Mouse (Mus musculus) CH12.LX (cell line): ENCODE measurements around the gene Spire2. TPM values are rescaled to one million over a fixed set of nuclear protein-coding genes. Genes with fewer than 3 reads are reported as not detected.

Experiments
- DNase-seq: peaks from one replicate; pipeline ENCODE4 v3.0.0-alpha.2; 2013; ENCODE audit errors: extremely low read depth
- H3K27ac ChIP-seq: 2 replicates; pipeline ENCODE4 v1.5.1; 2012; ENCODE audit warnings: low read depth, mild to moderate bottlenecking, control low read depth, moderate library complexity; ENCODE audit not compliant: insufficient read depth
- H3K27me3 ChIP-seq: replicated peaks from 2 replicates; pipeline ENCODE3; 2012; ENCODE audit warnings: inconsistent platforms
- H3K36me3 ChIP-seq, 2 experiments: replicated peaks in 1 of 2; 2 replicates each; pipeline versions ENCODE3 to v1.6.1; 2012; ENCODE audit warnings: inconsistent platforms in 1 of 2, low read length in 1 of 2, mild to moderate bottlenecking in 1 of 2, mixed read lengths in 1 of 2, moderate library complexity in 1 of 2; ENCODE audit not compliant: control insufficient read depth in 1 of 2, insufficient read depth in 1 of 2
- H3K4me1 ChIP-seq, 2 experiments: 2 replicates each; pipeline ENCODE4 v1.6.1; 2012; ENCODE audit warnings: inconsistent platforms in 1 of 2, moderate library complexity in 1 of 2; ENCODE audit not compliant: insufficient read depth in 2 of 2, control insufficient read depth in 1 of 2
- H3K4me2 ChIP-seq: 2 replicates; pipeline ENCODE4 v1.6.1; 2012; ENCODE audit warnings: low read depth, mild to moderate bottlenecking, control low read depth; ENCODE audit not compliant: poor library complexity, insufficient read depth, severe bottlenecking
- H3K4me3 ChIP-seq, 3 experiments: fragments of 150-350 bp in 1 of 3; sonication (generic) in 1 of 3; replicated peaks in 1 of 3; 2 replicates each; pipeline versions ENCODE3 to v1.5.1; 2011 to 2012; ENCODE audit warnings: low read depth in 2 of 3, low read length in 2 of 3, mild to moderate bottlenecking in 2 of 3, moderate library complexity in 2 of 3, control low read depth in 1 of 3, improper control_type of control experiment in 1 of 3, inconsistent platforms in 1 of 3, mixed read lengths in 1 of 3; ENCODE audit not compliant: poor library complexity in 1 of 3
- H3K79me2 ChIP-seq: replicated peaks from 2 replicates; pipeline ENCODE4 v1.6.1; 2012; ENCODE audit warnings: mild to moderate bottlenecking, moderate library complexity; ENCODE audit not compliant: control insufficient read depth, poor library complexity, insufficient read depth, severe bottlenecking; ENCODE audit errors: extremely low read depth
- H3K9ac ChIP-seq: 2 replicates; pipeline ENCODE4 v1.6.1; 2012; ENCODE audit warnings: low read depth, mild to moderate bottlenecking, control low read depth, moderate library complexity; ENCODE audit not compliant: insufficient read depth
- H3K9me3 ChIP-seq: replicated peaks from 2 replicates; pipeline ENCODE3; 2012; ENCODE audit warnings: low read length, inconsistent platforms, mixed read lengths
- BHLHE40 ChIP-seq: IDR thresholded peaks from 2 replicates; pipeline ENCODE4 v1.6.1; 2011; ENCODE audit warnings: mild to moderate bottlenecking, low read depth, low read length, improper control_type of control experiment
- E2F4 ChIP-seq: IDR thresholded peaks from 2 replicates; pipeline ENCODE4 v1.6.1; 2011; ENCODE audit warnings: low read depth, low read length, improper control_type of control experiment; ENCODE audit not compliant: insufficient replicate concordance
- ELF1 ChIP-seq: IDR thresholded peaks from 2 replicates; pipeline ENCODE4 v1.6.1; 2014; ENCODE audit warnings: low read depth, mild to moderate bottlenecking, inconsistent platforms, low read length, improper control_type of control experiment
- EP300 ChIP-seq: IDR thresholded peaks from 2 replicates; pipeline ENCODE4 v1.6.1; 2011; ENCODE audit warnings: low read length, improper control_type of control experiment
- HCFC1 ChIP-seq: IDR thresholded peaks from 2 replicates; pipeline ENCODE4 v1.6.1; 2012; ENCODE audit warnings: low read depth, mild to moderate bottlenecking, inconsistent platforms, low read length, improper control_type of control experiment
- IRF4 ChIP-seq: IDR thresholded peaks from 2 replicates; pipeline ENCODE4 v1.6.1; 2014; ENCODE audit warnings: low read depth, mild to moderate bottlenecking, inconsistent platforms, low read length, improper control_type of control experiment
- JUN ChIP-seq: IDR thresholded peaks from 2 replicates; pipeline ENCODE4 v1.6.1; 2011; ENCODE audit warnings: low read depth, mild to moderate bottlenecking, low read length, improper control_type of control experiment, moderate library complexity; ENCODE audit not compliant: insufficient read depth
- KAT2A ChIP-seq: IDR thresholded peaks from 2 replicates; pipeline ENCODE4 v1.6.1; 2012; ENCODE audit warnings: low read length, improper control_type of control experiment, inconsistent platforms; ENCODE audit not compliant: insufficient replicate concordance
- MAX ChIP-seq: IDR thresholded peaks from 2 replicates; pipeline ENCODE4 v1.6.1; 2011; ENCODE audit warnings: low read length, improper control_type of control experiment
- MYC ChIP-seq: IDR thresholded peaks from 2 replicates; pipeline ENCODE4 v1.6.1; 2011; ENCODE audit warnings: low read depth, mild to moderate bottlenecking, improper control_type of control experiment, low read length
- NELFE ChIP-seq: IDR thresholded peaks from 2 replicates; pipeline ENCODE4 v1.6.1; 2011; ENCODE audit warnings: low read depth, low read length, improper control_type of control experiment
- NRF1 ChIP-seq: IDR thresholded peaks from 2 replicates; pipeline ENCODE4 v1.6.1; 2014; ENCODE audit warnings: low read depth, mild to moderate bottlenecking, inconsistent platforms, low read length, improper control_type of control experiment, moderate library complexity
- PAX5 ChIP-seq: IDR thresholded peaks from 2 replicates; pipeline ENCODE4 v1.6.1; 2012; ENCODE audit warnings: low read length, inconsistent platforms, mixed read lengths
- TBP ChIP-seq: conservative IDR thresholded peaks from 2 replicates; pipeline ENCODE4 v1.6.1; 2011; ENCODE audit warnings: low read depth, low read length, improper control_type of control experiment
- UBTF ChIP-seq: IDR thresholded peaks from 2 replicates; pipeline ENCODE4 v1.6.1; 2012; ENCODE audit warnings: low read depth, mild to moderate bottlenecking, inconsistent platforms, low read length, improper control_type of control experiment, moderate library complexity
- USF2 ChIP-seq: conservative IDR thresholded peaks from 2 replicates; pipeline ENCODE4 v1.6.1; 2011; ENCODE audit warnings: low read depth, low read length, improper control_type of control experiment
- ZC3H11A ChIP-seq: IDR thresholded peaks from 2 replicates; pipeline ENCODE4 v1.6.1; 2012; ENCODE audit warnings: low read depth, mild to moderate bottlenecking, inconsistent platforms, low read length, improper control_type of control experiment
- ZNF384 ChIP-seq: IDR thresholded peaks from 2 replicates; pipeline ENCODE4 v1.6.1; 2012; ENCODE audit warnings: low read depth, low read length, improper control_type of control experiment, inconsistent platforms
- dilution Hi-C: fragments of 300-500 bp; cut with MboI; formaldehyde crosslinking; loops from 2 replicates; pipeline ENCODE4 v1.14.3; 2020; ENCODE audit warnings: low sequenced_read_pairs; ENCODE audit not compliant: extremely low pct_unique_long_range_greater_than_20kb, extremely low pct_ligation_motif_present
- in situ Hi-C: fragments of 300-500 bp; cut with MboI; formaldehyde crosslinking; loops from 3 replicates; pipeline ENCODE4 v1.14.3; 2019; ENCODE audit warnings: low sequenced_read_pairs, low pct_ligation_motif_present, low pct_unique_long_range_greater_than_20kb, mixed read lengths
- polyA plus RNA-seq: library from polyadenylated mRNA; unstranded; fragments of >175 nt; gene quantifications from 2 replicates; pipeline ENCODE4 v1.2.1, GENCODE M21; 2012; ENCODE audit warnings: low read depth; ENCODE audit not compliant: insufficient read length
- total RNA-seq, 2 experiments: library from RNA; depleted of rRNA; stranded (reverse); fragments of 300-350 nt in 1 of 2; fragments of >200 nt in 1 of 2; gene quantifications; 2 replicates each; pipeline ENCODE4 v1.2.3; 2012 to 2014

The Spire2 gene
- total and polyA plus RNA-seq, 3 experiments, result 1.1 to 2.9 (median 2.6) TPM

DNA sequence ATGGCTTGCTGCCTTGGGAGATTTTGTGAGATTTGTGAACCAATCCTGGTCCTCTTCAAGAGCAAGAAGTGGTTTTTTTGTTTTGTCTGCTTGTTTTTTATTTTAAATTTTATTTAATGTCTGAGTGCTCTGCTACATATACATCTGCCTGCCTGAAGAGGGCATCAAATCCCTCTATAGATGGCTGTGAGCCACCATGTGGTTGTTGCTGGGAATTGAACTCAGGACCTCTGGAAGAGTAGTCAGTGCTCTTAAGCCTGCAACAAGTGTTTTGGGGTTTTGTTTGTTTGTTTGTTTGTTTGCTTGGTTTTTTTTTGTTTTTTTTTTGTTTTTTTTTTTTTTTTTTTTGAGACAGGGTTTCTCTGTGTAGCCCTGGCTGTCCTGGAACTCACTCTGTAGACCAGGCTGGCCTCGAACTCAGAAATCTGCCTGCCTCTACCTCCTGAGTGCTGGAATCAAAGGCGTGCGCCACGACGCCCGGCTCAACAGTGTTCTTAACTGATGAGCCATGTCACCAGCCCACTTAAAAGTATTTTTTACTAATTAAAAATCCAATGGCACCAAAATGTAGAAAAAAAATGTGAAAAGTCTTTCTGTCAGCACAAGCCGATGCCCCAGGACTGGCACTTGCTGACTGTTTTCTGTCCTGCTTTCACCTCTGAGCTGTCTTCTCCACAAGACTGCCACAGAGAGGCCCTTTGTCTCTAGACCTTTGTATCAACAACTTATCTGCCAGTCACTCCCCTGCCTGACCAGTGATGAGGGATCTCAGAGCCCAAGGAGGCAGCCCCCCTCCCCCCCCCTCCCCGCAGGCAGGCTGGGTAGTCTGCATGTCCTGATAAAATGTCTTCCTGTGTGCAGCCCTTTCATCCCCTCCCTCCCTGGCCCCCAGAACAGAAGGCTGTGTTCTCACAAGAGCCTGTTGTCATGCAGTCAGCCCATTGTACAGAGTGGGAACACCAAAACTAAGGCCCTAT is 83.7 kb downstream of the Spire2 start (continued):
- TF ChIP-seq EP300 (no peak), JUN (no peak), ELF1 (no peak), BHLHE40 (no peak)

DNA sequence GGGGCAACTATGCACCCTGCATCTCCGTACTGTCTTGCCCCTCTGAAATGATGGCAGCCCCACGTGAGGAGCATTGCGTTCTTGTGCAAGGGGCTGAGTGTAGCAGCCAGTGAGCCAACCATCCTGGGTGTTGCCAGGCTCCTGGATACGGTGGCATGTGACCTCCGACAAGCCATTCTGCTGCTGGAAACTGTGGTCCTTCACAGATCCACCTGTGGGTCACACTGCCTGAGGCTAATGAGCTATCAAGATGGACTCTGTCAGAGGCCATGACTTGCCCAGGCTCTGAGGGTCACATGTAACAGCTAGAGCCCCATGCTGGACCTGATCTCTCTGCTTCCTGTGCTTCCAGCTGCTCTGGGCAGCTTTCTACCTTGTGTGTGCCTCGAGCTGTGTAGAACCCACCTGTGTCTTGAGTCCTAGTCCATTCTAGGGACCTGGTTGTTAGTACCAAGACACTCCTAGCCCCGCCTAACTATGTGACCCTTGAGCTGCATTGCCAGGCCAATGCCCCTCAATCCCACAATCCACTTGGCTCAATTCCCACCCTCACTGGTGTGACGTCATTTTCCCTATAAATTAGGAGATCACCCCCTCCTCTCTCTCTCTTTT is 84.5 kb downstream of the Spire2 start:
- no peak overlapping the region for H3K4me2 ChIP-seq
- in situ Hi-C loops (no loop called here), dilution Hi-C loops (no loop called here)
- H3K27me3 ChIP-seq, result peaks cover under 1% of the 10 kb centered on the region
- peaks cover 6 to 34% of the 10 kb centered on the region in 2 experiments; a peak in 3 of 4 replicates for H3K4me1 ChIP-seq
- no peak for DNase-seq
- TF ChIP-seq KAT2A (no peak), IRF4 (no peak), ZNF384 (no peak), HCFC1 (no peak), UBTF (no peak), NRF1 (no peak), USF2 (no peak), EP300 (no peak), MAX (no peak), ZC3H11A (no peak), TBP (no peak), NELFE (no peak), PAX5 (no peak), MYC (no peak), E2F4 (no peak)
- no peak overlapping the region for H3K4me3 ChIP-seq
- no peak overlapping the region for H3K9ac ChIP-seq
- no peak overlapping the region for H3K27ac ChIP-seq
- no peaks in the 10 kb centered on the region for H3K36me3 ChIP-seq
- no peaks in the 10 kb centered on the region for H3K79me2 ChIP-seq
- no peaks in the 10 kb centered on the region for H3K9me3 ChIP-seq

Other genes starting within 250 kb of the Spire2 start
- gene Rpl13, start 230.4 kb upstream of the Spire2 start, total RNA-seq (2012; rRNA removed), result 3,361 and 3,721 TPM in 2 replicates
- 2,646 and 2,709 TPM in 2 replicates for gene Rpl13, start 230.4 kb upstream of the Spire2 start, total RNA-seq (2014; rRNA removed)
- gene Rpl13, start 230.4 kb upstream of the Spire2 start, polyA plus RNA-seq, result 973 and 1,610 TPM in 2 replicates
- 0.08 TPM in 1 of 2 replicates, not detected in the other for gene Cpne7, start 215.3 kb upstream of the Spire2 start, total RNA-seq (2012; rRNA removed)
- gene Cpne7, start 215.3 kb upstream of the Spire2 start, total RNA-seq (2014; rRNA removed), result not detected in 2 replicates
- not detected in 2 replicates for gene Cpne7, start 215.3 kb upstream of the Spire2 start, polyA plus RNA-seq
- 0.25 and 0.68 TPM in 2 replicates for gene Sult5a1, start 174.4 kb upstream of the Spire2 start, total RNA-seq (2012; rRNA removed)
- gene Sult5a1, start 174.4 kb upstream of the Spire2 start, total RNA-seq (2014; rRNA removed), result not detected in 2 replicates
- gene Sult5a1, start 174.4 kb upstream of the Spire2 start, polyA plus RNA-seq, result not detected in 2 replicates
- not detected in 2 replicates for gene Dpep1, start 146.5 kb upstream of the Spire2 start, total RNA-seq (2012; rRNA removed)
- gene Dpep1, start 146.5 kb upstream of the Spire2 start, total RNA-seq (2014; rRNA removed), result not detected in 2 replicates
- gene Dpep1, start 146.5 kb upstream of the Spire2 start, polyA plus RNA-seq, result not detected in 2 replicates
- gene Chmp1a, start 120.0 kb upstream of the Spire2 start, total RNA-seq (2012; rRNA removed), result 69.5 and 103 TPM in 2 replicates
- gene Chmp1a, start 120.0 kb upstream of the Spire2 start, total RNA-seq (2014; rRNA removed), result 80.8 and 83.2 TPM in 2 replicates
- 67.0 and 67.5 TPM in 2 replicates for gene Chmp1a, start 120.0 kb upstream of the Spire2 start, polyA plus RNA-seq
- 0.38 and 0.46 TPM in 2 replicates for gene Spata33, start 119.9 kb upstream of the Spire2 start, total RNA-seq (2012; rRNA removed)
- 0.35 and 0.36 TPM in 2 replicates for gene Spata33, start 119.9 kb upstream of the Spire2 start, total RNA-seq (2014; rRNA removed)
- 0.41 and 0.44 TPM in 2 replicates for gene Spata33, start 119.9 kb upstream of the Spire2 start, polyA plus RNA-seq
- 33.7 and 35.7 TPM in 2 replicates for gene Cdk10, start 107.9 kb upstream of the Spire2 start, total RNA-seq (2012; rRNA removed)
- gene Cdk10, start 107.9 kb upstream of the Spire2 start, total RNA-seq (2014; rRNA removed), result 24.8 and 28.6 TPM in 2 replicates
- 33.9 and 38.0 TPM in 2 replicates for gene Cdk10, start 107.9 kb upstream of the Spire2 start, polyA plus RNA-seq
- 2.1 and 2.3 TPM in 2 replicates for gene Spata2l, start 96.5 kb upstream of the Spire2 start, total RNA-seq (2012; rRNA removed)
- 0.63 and 0.95 TPM in 2 replicates for gene Spata2l, start 96.5 kb upstream of the Spire2 start, total RNA-seq (2014; rRNA removed)
- gene Spata2l, start 96.5 kb upstream of the Spire2 start, polyA plus RNA-seq, result 1.4 and 1.9 TPM in 2 replicates
- 9.6 and 10.2 TPM in 2 replicates for gene Zfp276, start 78.5 kb upstream of the Spire2 start, total RNA-seq (2012; rRNA removed)
- gene Zfp276, start 78.5 kb upstream of the Spire2 start, total RNA-seq (2014; rRNA removed), result 5.5 and 5.9 TPM in 2 replicates
- gene Zfp276, start 78.5 kb upstream of the Spire2 start, polyA plus RNA-seq, result 8.7 and 9.2 TPM in 2 replicates
- gene Vps9d1, start 78.4 kb upstream of the Spire2 start, total RNA-seq (2012; rRNA removed), result 5.2 and 5.5 TPM in 2 replicates
- 2.8 and 3.1 TPM in 2 replicates for gene Vps9d1, start 78.4 kb upstream of the Spire2 start, total RNA-seq (2014; rRNA removed)
- 6.3 and 9.7 TPM in 2 replicates for gene Vps9d1, start 78.4 kb upstream of the Spire2 start, polyA plus RNA-seq
- gene Fanca, start 14.1 kb upstream of the Spire2 start, total RNA-seq (2012; rRNA removed), result 39.2 and 50.7 TPM in 2 replicates
- 21.9 and 26.7 TPM in 2 replicates for gene Fanca, start 14.1 kb upstream of the Spire2 start, total RNA-seq (2014; rRNA removed)
- gene Fanca, start 14.1 kb upstream of the Spire2 start, polyA plus RNA-seq, result 57.8 and 60.6 TPM in 2 replicates
- 142 and 168 TPM in 2 replicates for gene Tcf25, start 41.0 kb downstream of the Spire2 start, total RNA-seq (2012; rRNA removed)
- gene Tcf25, start 41.0 kb downstream of the Spire2 start, total RNA-seq (2014; rRNA removed), result 204 and 207 TPM in 2 replicates
- 393 and 396 TPM in 2 replicates for gene Tcf25, start 41.0 kb downstream of the Spire2 start, polyA plus RNA-seq
- gene Mc1r, start 74.4 kb downstream of the Spire2 start, total RNA-seq (2012; rRNA removed), result 0.04 TPM in 1 of 2 replicates, not detected in the other
- not detected in 2 replicates for gene Mc1r, start 74.4 kb downstream of the Spire2 start, total RNA-seq (2014; rRNA removed)
- gene Mc1r, start 74.4 kb downstream of the Spire2 start, polyA plus RNA-seq, result 0.07 TPM in 1 of 2 replicates, not detected in the other
- gene Tubb3, start 78.7 kb downstream of the Spire2 start, total RNA-seq (2012; rRNA removed), result 1.8 and 3.1 TPM in 2 replicates
- gene Tubb3, start 78.7 kb downstream of the Spire2 start, total RNA-seq (2014; rRNA removed), result 1.3 and 2.2 TPM in 2 replicates
- 1.8 and 2.6 TPM in 2 replicates for gene Tubb3, start 78.7 kb downstream of the Spire2 start, polyA plus RNA-seq
- 19.9 and 20.9 TPM in 2 replicates for gene Def8, start 90.8 kb downstream of the Spire2 start, total RNA-seq (2012; rRNA removed)
- 16.8 and 17.9 TPM in 2 replicates for gene Def8, start 90.8 kb downstream of the Spire2 start, total RNA-seq (2014; rRNA removed)
- gene Def8, start 90.8 kb downstream of the Spire2 start, polyA plus RNA-seq, result 22.4 and 23.3 TPM in 2 replicates
- 36.0 and 36.2 TPM in 2 replicates for gene Afg3l1, start 145.2 kb downstream of the Spire2 start, total RNA-seq (2012; rRNA removed)
- 16.4 and 20.3 TPM in 2 replicates for gene Afg3l1, start 145.2 kb downstream of the Spire2 start, total RNA-seq (2014; rRNA removed)
- gene Afg3l1, start 145.2 kb downstream of the Spire2 start, polyA plus RNA-seq, result 47.6 and 48.0 TPM in 2 replicates
- 0.38 and 0.55 TPM in 2 replicates for gene Dbndd1, start 182.8 kb downstream of the Spire2 start, total RNA-seq (2012; rRNA removed)
- gene Dbndd1, start 182.8 kb downstream of the Spire2 start, total RNA-seq (2014; rRNA removed), result not detected in 2 replicates
- 2.1 and 2.5 TPM in 2 replicates for gene Dbndd1, start 182.8 kb downstream of the Spire2 start, polyA plus RNA-seq
- 15.2 and 18.5 TPM in 2 replicates for gene Gas8, start 186.1 kb downstream of the Spire2 start, total RNA-seq (2012; rRNA removed)
- gene Gas8, start 186.1 kb downstream of the Spire2 start, total RNA-seq (2014; rRNA removed), result 6.0 and 8.3 TPM in 2 replicates
- gene Gas8, start 186.1 kb downstream of the Spire2 start, polyA plus RNA-seq, result 22.0 and 28.7 TPM in 2 replicates